Comparison of ENCODE assay signal across 21 mouse cellular contexts in genomic region chr5:131857976-131858375, GRCm38 (mm10).
"Had no signal": no experiment of that assay in that cellular context is flagged by ENCODE, and none has a peak within 500 bp of the region (broad histone marks: within the 10 kb centered on the region; RNA-seq: fewer than 3 reads in every experiment).

No protein-coding gene starts in this region.

- H3K4me3 ChIP-seq: left cerebral cortex, adult 2 months; limb, embryonic 12.5 days; limb, embryonic 15.5 days; midbrain, embryonic 10.5 days; midbrain, embryonic 13.5 days; myocyte; neural tube, embryonic 13.5 days had no signal

- H3K27ac ChIP-seq: kidney, postnatal 0 days; left cerebral cortex, adult 2 months; limb, embryonic 12.5 days; limb, embryonic 15.5 days; liver, embryonic 14.5 days; macrophage; midbrain, embryonic 10.5 days; midbrain, embryonic 13.5 days; neural tube, embryonic 13.5 days had no signal

- ATAC-seq: liver, postnatal 0 days; lung, postnatal 0 days; midbrain, embryonic 13.5 days; midbrain, embryonic 16.5 days had no signal

- DNase-seq: kidney, postnatal 25 days; layer of hippocampus, postnatal 36 days; left cerebral cortex, postnatal 4 days; liver, postnatal 0 days; lung, embryonic 14.5 days; right cerebral cortex, postnatal 25 days; spleen, adult 18-20 months; thymus, adult 18-20 months; thymus, postnatal 36 days had no signal
